Mouse (Mus musculus) CH12.LX (cell line): ENCODE measurements around the gene Map1b. TPM values are rescaled to one million over a fixed set of nuclear protein-coding genes. Genes with fewer than 3 reads are reported as not detected.

ENCODE experiments used
- DNase-seq: peaks from one replicate; pipeline ENCODE4 v3.0.0-alpha.2; 2013; ENCODE audit errors: extremely low read depth
- H3K27ac ChIP-seq: 2 replicates; pipeline ENCODE4 v1.5.1; 2012; ENCODE audit warnings: low read depth, mild to moderate bottlenecking, control low read depth, moderate library complexity; ENCODE audit not compliant: insufficient read depth
- H3K27me3 ChIP-seq: replicated peaks from 2 replicates; pipeline ENCODE3; 2012; ENCODE audit warnings: inconsistent platforms
- H3K36me3 ChIP-seq, 2 experiments: replicated peaks in 1 of 2; 2 replicates each; pipeline versions ENCODE3 to v1.6.1; 2012; ENCODE audit warnings: inconsistent platforms in 1 of 2, low read length in 1 of 2, mild to moderate bottlenecking in 1 of 2, mixed read lengths in 1 of 2, moderate library complexity in 1 of 2; ENCODE audit not compliant: control insufficient read depth in 1 of 2, insufficient read depth in 1 of 2
- H3K4me1 ChIP-seq, 2 experiments: 2 replicates each; pipeline ENCODE4 v1.6.1; 2012; ENCODE audit warnings: inconsistent platforms in 1 of 2, moderate library complexity in 1 of 2; ENCODE audit not compliant: insufficient read depth in 2 of 2, control insufficient read depth in 1 of 2
- H3K4me2 ChIP-seq: 2 replicates; pipeline ENCODE4 v1.6.1; 2012; ENCODE audit warnings: low read depth, mild to moderate bottlenecking, control low read depth; ENCODE audit not compliant: poor library complexity, insufficient read depth, severe bottlenecking
- H3K4me3 ChIP-seq, 3 experiments: fragments of 150-350 bp in 1 of 3; sonication (generic) in 1 of 3; replicated peaks in 1 of 3; 2 replicates each; pipeline versions ENCODE3 to v1.5.1; 2011 to 2012; ENCODE audit warnings: low read depth in 2 of 3, low read length in 2 of 3, mild to moderate bottlenecking in 2 of 3, moderate library complexity in 2 of 3, control low read depth in 1 of 3, improper control_type of control experiment in 1 of 3, inconsistent platforms in 1 of 3, mixed read lengths in 1 of 3; ENCODE audit not compliant: poor library complexity in 1 of 3
- H3K79me2 ChIP-seq: replicated peaks from 2 replicates; pipeline ENCODE4 v1.6.1; 2012; ENCODE audit warnings: mild to moderate bottlenecking, moderate library complexity; ENCODE audit not compliant: control insufficient read depth, poor library complexity, insufficient read depth, severe bottlenecking; ENCODE audit errors: extremely low read depth
- H3K9ac ChIP-seq: 2 replicates; pipeline ENCODE4 v1.6.1; 2012; ENCODE audit warnings: low read depth, mild to moderate bottlenecking, control low read depth, moderate library complexity; ENCODE audit not compliant: insufficient read depth
- H3K9me3 ChIP-seq: replicated peaks from 2 replicates; pipeline ENCODE3; 2012; ENCODE audit warnings: low read length, inconsistent platforms, mixed read lengths
- BHLHE40 ChIP-seq: IDR thresholded peaks from 2 replicates; pipeline ENCODE4 v1.6.1; 2011; ENCODE audit warnings: mild to moderate bottlenecking, low read depth, low read length, improper control_type of control experiment
- ELF1 ChIP-seq: IDR thresholded peaks from 2 replicates; pipeline ENCODE4 v1.6.1; 2014; ENCODE audit warnings: low read depth, mild to moderate bottlenecking, inconsistent platforms, low read length, improper control_type of control experiment
- EP300 ChIP-seq: IDR thresholded peaks from 2 replicates; pipeline ENCODE4 v1.6.1; 2011; ENCODE audit warnings: low read length, improper control_type of control experiment
- ETS1 ChIP-seq: conservative IDR thresholded peaks from 2 replicates; pipeline ENCODE4 v1.6.1; 2012; ENCODE audit warnings: low read depth, mild to moderate bottlenecking, inconsistent platforms, low read length, improper control_type of control experiment, moderate library complexity
- GABPA ChIP-seq: IDR thresholded peaks from 2 replicates; pipeline ENCODE4 v1.6.1; 2012; ENCODE audit warnings: low read depth, low read length, improper control_type of control experiment, inconsistent platforms; ENCODE audit not compliant: insufficient replicate concordance
- IRF4 ChIP-seq: IDR thresholded peaks from 2 replicates; pipeline ENCODE4 v1.6.1; 2014; ENCODE audit warnings: low read depth, mild to moderate bottlenecking, inconsistent platforms, low read length, improper control_type of control experiment
- KAT2A ChIP-seq: IDR thresholded peaks from 2 replicates; pipeline ENCODE4 v1.6.1; 2012; ENCODE audit warnings: low read length, improper control_type of control experiment, inconsistent platforms; ENCODE audit not compliant: insufficient replicate concordance
- MAFK ChIP-seq: IDR thresholded peaks from 2 replicates; pipeline ENCODE4 v1.6.1; 2011; ENCODE audit warnings: low read length, improper control_type of control experiment; ENCODE audit not compliant: insufficient replicate concordance
- MAX ChIP-seq: IDR thresholded peaks from 2 replicates; pipeline ENCODE4 v1.6.1; 2011; ENCODE audit warnings: low read length, improper control_type of control experiment
- MAZ ChIP-seq: IDR thresholded peaks from 2 replicates; pipeline ENCODE4 v1.6.1; 2012; ENCODE audit warnings: low read depth, mild to moderate bottlenecking, inconsistent platforms, low read length, improper control_type of control experiment, moderate library complexity
- MXI1 ChIP-seq: IDR thresholded peaks from 2 replicates; pipeline ENCODE4 v1.6.1; 2011; ENCODE audit warnings: mild to moderate bottlenecking, low read depth, low read length, improper control_type of control experiment
- NELFE ChIP-seq: IDR thresholded peaks from 2 replicates; pipeline ENCODE4 v1.6.1; 2011; ENCODE audit warnings: low read depth, low read length, improper control_type of control experiment
- NRF1 ChIP-seq: IDR thresholded peaks from 2 replicates; pipeline ENCODE4 v1.6.1; 2014; ENCODE audit warnings: low read depth, mild to moderate bottlenecking, inconsistent platforms, low read length, improper control_type of control experiment, moderate library complexity
- POLR2AphosphoS2 ChIP-seq: IDR thresholded peaks from 2 replicates; pipeline ENCODE4 v1.6.1; 2011; ENCODE audit warnings: low read depth, low read length, improper control_type of control experiment
- RCOR1 ChIP-seq: conservative IDR thresholded peaks from 2 replicates; pipeline ENCODE4 v1.6.1; 2012; ENCODE audit warnings: low read depth, mild to moderate bottlenecking, inconsistent platforms, low read length, improper control_type of control experiment
- SMC3 ChIP-seq: IDR thresholded peaks from 2 replicates; pipeline ENCODE4 v1.6.1; 2011; ENCODE audit warnings: low read depth, low read length, improper control_type of control experiment
- UBTF ChIP-seq: IDR thresholded peaks from 2 replicates; pipeline ENCODE4 v1.6.1; 2012; ENCODE audit warnings: low read depth, mild to moderate bottlenecking, inconsistent platforms, low read length, improper control_type of control experiment, moderate library complexity
- ZMIZ1 ChIP-seq: IDR thresholded peaks from 2 replicates; pipeline ENCODE4 v1.6.1; 2012; ENCODE audit warnings: low read depth, mild to moderate bottlenecking, inconsistent platforms, low read length, improper control_type of control experiment
- dilution Hi-C: fragments of 300-500 bp; cut with MboI; formaldehyde crosslinking; loops from 2 replicates; pipeline ENCODE4 v1.14.3; 2020; ENCODE audit warnings: low sequenced_read_pairs; ENCODE audit not compliant: extremely low pct_unique_long_range_greater_than_20kb, extremely low pct_ligation_motif_present
- in situ Hi-C: fragments of 300-500 bp; cut with MboI; formaldehyde crosslinking; loops from 3 replicates; pipeline ENCODE4 v1.14.3; 2019; ENCODE audit warnings: low sequenced_read_pairs, low pct_ligation_motif_present, low pct_unique_long_range_greater_than_20kb, mixed read lengths
- polyA plus RNA-seq: library from polyadenylated mRNA; unstranded; fragments of >175 nt; gene quantifications from 2 replicates; pipeline ENCODE4 v1.2.1, GENCODE M21; 2012; ENCODE audit warnings: low read depth; ENCODE audit not compliant: insufficient read length
- total RNA-seq, 2 experiments: library from RNA; depleted of rRNA; stranded (reverse); fragments of 300-350 nt in 1 of 2; fragments of >200 nt in 1 of 2; gene quantifications; 2 replicates each; pipeline ENCODE4 v1.2.3; 2012 to 2014

Gene Map1b
- total and polyA plus RNA-seq, 3 experiments = 0.04 to 0.08 TPM; not detected in 1

GRCm38 (mm10) chr13:99399373-99399772 is 117.0 kb downstream of the Map1b start:
- Histone ChIP-seq H3K79me2 (no peaks in the 10 kb centered on the region), H3K9ac (no peak overlapping the region), H3K27me3 (no peaks in the 10 kb centered on the region), H3K9me3 (no peaks in the 10 kb centered on the region), H3K4me3 (no peak overlapping the region), H3K27ac (no peak overlapping the region), H3K4me2 (no peak overlapping the region), H3K4me1 (peaks cover 5 to 24% of the 10 kb centered on the region in 2 experiments), H3K36me3 (peaks cover 33 to 81% of the 10 kb centered on the region in 2 experiments)
- DNase-seq = no peak
- dilution Hi-C loops (loop anchor here (25.0 kb wide), 1 partner anchor 113 kb away; the partner anchor contains the start of gene Map1b), in situ Hi-C loops (no loop called here)
- no peak for TF ChIP-seq GABPA
- no peak for TF ChIP-seq POLR2AphosphoS2
- TF ChIP-seq MAFK = no peak
- no peak for TF ChIP-seq SMC3

GRCm38 (mm10) chr13:99398149-99398701 is 118.1 kb downstream of the Map1b start:
- no peak for TF ChIP-seq IRF4
- no peak for TF ChIP-seq NRF1
- TF ChIP-seq MAX = no peak
- no peak for TF ChIP-seq ELF1
- no peak for TF ChIP-seq ETS1
- no peak for TF ChIP-seq ZMIZ1
- TF ChIP-seq NELFE = no peak
- no peak for TF ChIP-seq RCOR1
- no peak for TF ChIP-seq MXI1
- no peak for TF ChIP-seq EP300
- TF ChIP-seq MAZ = no peak
- TF ChIP-seq BHLHE40 = no peak
- TF ChIP-seq KAT2A = no peak
- no peak for TF ChIP-seq UBTF
- TF ChIP-seq, all 38 proteins: peak for 0
- Histone ChIP-seq H3K4me3 (no peak overlapping the region), H3K27me3 (no peaks in the 10 kb centered on the region), H3K4me2 (no peak overlapping the region), H3K36me3 (peaks cover 29 to 75% of the 10 kb centered on the region in 2 experiments), H3K9ac (no peak overlapping the region), H3K27ac (no peak overlapping the region), H3K79me2 (no peaks in the 10 kb centered on the region), H3K9me3 (no peaks in the 10 kb centered on the region), H3K4me1 (peaks cover 5 to 26% of the 10 kb centered on the region in 2 experiments)
- in situ Hi-C loops = no loop called here
- dilution Hi-C loops = loop anchor here (25.0 kb wide), 1 partner anchor 114 kb away; the partner anchor contains the start of gene Map1b
- no peak for DNase-seq
